Mouse (Mus musculus) mature B cell (primary cell): ENCODE results near the gene Guk1.
"Not testable (repeated sequence)": the region's sequence is repeated elsewhere in the genome, so short reads cannot be mapped to it uniquely, and the experiment has no call there.

ENCODE experiments used
- in situ Hi-C: fragments of 300-500 bp; cut with MboI; formaldehyde crosslinking; loops from 2 replicates; pipeline ENCODE4 v1.14.3; 2019

The Guk1 gene

GRCm38 (mm10) chr11:59192059-59192386, at the start of gene Guk1:
Gene Guk1, minus strand, starts transcription at chr11:59192212.
- in situ Hi-C loops: no loop called here

- in situ Hi-C loops: no loop called here
Measured at GRCm38 (mm10) chr11:59239796-59240195, 47.8 kb upstream of the Guk1 start.

GRCm38 (mm10) chr11:59239428-59239785, 47.4 kb upstream of the Guk1 start:
- in situ Hi-C loops: no loop called here

- in situ Hi-C loops: no loop called here
Measured at GRCm38 (mm10) chr11:59238525-59239427, 46.8 kb upstream of the Guk1 start.

GRCm38 (mm10) chr11:59232797-59233196, 40.8 kb upstream of the Guk1 start:
- in situ Hi-C loops: no loop called here

- in situ Hi-C loops: no loop called here
Measured at GRCm38 (mm10) chr11:59230144-59230760, 38.2 kb upstream of the Guk1 start.

- in situ Hi-C loops: no loop called here
Measured at GRCm38 (mm10) chr11:59228122-59228953, 36.3 kb upstream of the Guk1 start, which contains the start of gene Arf1. Gene Arf1, minus strand, starts transcription at chr11:59228270.

- in situ Hi-C loops: no loop called here
Measured at GRCm38 (mm10) chr11:59227604-59228121, 35.7 kb upstream of the Guk1 start.

- in situ Hi-C loops: no loop called here
Measured at GRCm38 (mm10) chr11:59226787-59227603, 35.0 kb upstream of the Guk1 start.

- in situ Hi-C loops: no loop called here
Measured at GRCm38 (mm10) chr11:59226251-59226650, 34.2 kb upstream of the Guk1 start.

- in situ Hi-C loops: no loop called here
Measured at GRCm38 (mm10) chr11:59225167-59225566, 33.2 kb upstream of the Guk1 start.

GRCm38 (mm10) chr11:59224470-59224869, 32.5 kb upstream of the Guk1 start:
- in situ Hi-C loops: no loop called here

- in situ Hi-C loops: no loop called here
Measured at GRCm38 (mm10) chr11:59224025-59224424, 32.0 kb upstream of the Guk1 start.

GRCm38 (mm10) chr11:59222306-59222705, 30.3 kb upstream of the Guk1 start:
- in situ Hi-C loops: no loop called here

GRCm38 (mm10) chr11:59221604-59222003, 29.6 kb upstream of the Guk1 start:
- in situ Hi-C loops: no loop called here

GRCm38 (mm10) chr11:59219064-59219463, 27.1 kb upstream of the Guk1 start:
- in situ Hi-C loops: no loop called here

GRCm38 (mm10) chr11:59218389-59218998, 26.5 kb upstream of the Guk1 start:
- in situ Hi-C loops: no loop called here

GRCm38 (mm10) chr11:59216955-59217354, 24.9 kb upstream of the Guk1 start:
- in situ Hi-C loops: no loop called here

- in situ Hi-C loops: no loop called here
Measured at GRCm38 (mm10) chr11:59212892-59213494, 21.0 kb upstream of the Guk1 start.

- in situ Hi-C loops: not testable (repeated sequence)
Measured at GRCm38 (mm10) chr11:59212320-59212719, 20.3 kb upstream of the Guk1 start.
